Mouse (Mus musculus) cortical plate, adult 2 months (tissue): ENCODE data around the gene St3gal5. TPM values are rescaled to one million over a fixed set of nuclear protein-coding genes. Genes with fewer than 3 reads are reported as not detected.

Experiments used
- H3K27ac ChIP-seq: fragments of 200-500 bp; 2 replicates; pipeline ENCODE4 v1.5.1; 2012; ENCODE audit warnings: low read length, control low read depth, inconsistent platforms; ENCODE audit not compliant: insufficient read depth
- H3K4me1 ChIP-seq: fragments of 200-500 bp; 2 replicates; pipeline ENCODE4 v1.6.1; 2011; ENCODE audit warnings: low read length; ENCODE audit not compliant: control insufficient read depth, insufficient read depth
- H3K4me3 ChIP-seq: fragments of 200-500 bp; 2 replicates; pipeline ENCODE4 v1.5.1; 2011; ENCODE audit warnings: mild to moderate bottlenecking, low read length, control low read depth; ENCODE audit not compliant: insufficient read depth
- CTCF ChIP-seq: fragments of 200-500 bp; IDR thresholded peaks from 2 replicates; pipeline ENCODE4 v1.5.1; 2011; ENCODE audit warnings: mild to moderate bottlenecking, control low read depth, low read length; ENCODE audit not compliant: insufficient read depth; ENCODE audit errors: extremely low read depth
- POLR2A ChIP-seq: fragments of 200-500 bp; IDR thresholded peaks from 2 replicates; pipeline ENCODE4 v1.6.1; 2011; ENCODE audit warnings: mild to moderate bottlenecking, low read length, control low read depth; ENCODE audit not compliant: insufficient read depth; ENCODE audit errors: extremely low read depth
- polyA plus RNA-seq: library from polyadenylated mRNA; depleted of rRNA; stranded (reverse); fragments of >200 nt; gene quantifications from 2 replicates; pipeline ENCODE4 v1.2.3, GENCODE M21; 2012

Gene St3gal5
- polyA plus RNA-seq, 1 experiment, result 126 TPM

DNA sequence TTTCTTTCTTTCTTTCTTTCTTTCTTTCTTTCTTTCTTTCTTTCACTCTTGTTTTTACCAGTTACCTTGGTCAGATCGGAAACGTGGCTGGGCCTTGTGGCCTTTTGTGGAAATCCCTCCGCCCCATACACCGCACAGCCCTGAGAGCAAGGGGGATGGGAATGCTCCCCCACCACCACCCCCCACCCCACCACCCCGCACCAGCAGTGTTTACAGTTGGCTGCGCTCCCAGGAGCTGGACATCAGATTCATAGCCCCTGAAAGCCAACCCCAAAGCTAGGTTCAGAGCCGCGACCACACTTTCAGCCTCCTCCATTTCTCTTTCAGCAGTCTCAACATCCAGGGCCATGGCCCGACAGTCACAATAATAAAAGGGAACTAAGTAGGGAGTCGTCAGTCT is 31.4 kb upstream of the St3gal5 start:
- Histone ChIP-seq H3K4me1 (no peaks in the 10 kb centered on the region), H3K4me3 (no peak overlapping the region), H3K27ac (no peak overlapping the region)
- TF ChIP-seq CTCF, result no peak
- no peak for TF ChIP-seq POLR2A

GRCm38 (mm10) chr6:72068436-72068835 is 29.0 kb upstream of the St3gal5 start:
- Histone ChIP-seq H3K4me1 (no peaks in the 10 kb centered on the region), H3K4me3 (no peak overlapping the region), H3K27ac (no peak overlapping the region)
- TF ChIP-seq CTCF (no peak), POLR2A (no peak)

- H3K4me1 ChIP-seq, result peaks cover 2% of the 10 kb centered on the region; the same call in 1 of the 2 replicates
- TF ChIP-seq CTCF (no peak), POLR2A (no peak)
- H3K27ac ChIP-seq, result no peak overlapping the region
- H3K4me3 ChIP-seq, result no peak overlapping the region
Observed at GRCm38 (mm10) chr6:72071281-72071870, 26.0 kb upstream of the St3gal5 start.

GRCm38 (mm10) chr6:72073781-72074180 is 23.6 kb upstream of the St3gal5 start:
- H3K27ac ChIP-seq, result no peak overlapping the region
- no peak overlapping the region for H3K4me3 ChIP-seq
- peaks cover 2% of the 10 kb centered on the region; the same call in 1 of the 2 replicates for H3K4me1 ChIP-seq
- TF ChIP-seq CTCF (no peak), POLR2A (no peak)

- peaks cover 2% of the 10 kb centered on the region; the same call in 1 of the 2 replicates for H3K4me1 ChIP-seq
- H3K27ac ChIP-seq, result no peak overlapping the region
- TF ChIP-seq CTCF, result no peak
- no peak for TF ChIP-seq POLR2A
- no peak overlapping the region for H3K4me3 ChIP-seq
Observed at GRCm38 (mm10) chr6:72076512-72076911, 20.9 kb upstream of the St3gal5 start.

DNA sequence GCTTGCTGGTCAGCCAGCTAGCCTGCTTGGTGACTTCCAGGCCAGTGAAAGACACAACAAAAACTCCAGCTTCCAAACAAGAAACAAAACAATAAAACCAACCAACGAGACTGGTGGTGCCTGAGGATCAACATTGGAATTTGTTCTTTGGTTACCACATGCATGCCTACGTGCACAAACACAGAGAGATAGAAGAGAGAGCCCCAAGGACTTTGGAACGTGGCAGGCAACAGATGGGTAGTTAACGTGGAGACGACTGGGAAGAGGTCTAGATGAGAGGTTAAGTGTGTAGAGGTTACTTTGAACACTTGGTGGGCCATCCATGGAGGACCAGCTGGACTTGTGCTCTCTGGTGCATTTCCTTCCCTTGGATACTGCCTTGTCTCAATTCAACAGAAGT is 19.2 kb upstream of the St3gal5 start:
- no peak for TF ChIP-seq CTCF
- no peak for TF ChIP-seq POLR2A
- Histone ChIP-seq H3K4me3 (no peak overlapping the region), H3K27ac (no peak overlapping the region), H3K4me1 (peaks cover 2% of the 10 kb centered on the region; the same call in 1 of the 2 replicates)

DNA sequence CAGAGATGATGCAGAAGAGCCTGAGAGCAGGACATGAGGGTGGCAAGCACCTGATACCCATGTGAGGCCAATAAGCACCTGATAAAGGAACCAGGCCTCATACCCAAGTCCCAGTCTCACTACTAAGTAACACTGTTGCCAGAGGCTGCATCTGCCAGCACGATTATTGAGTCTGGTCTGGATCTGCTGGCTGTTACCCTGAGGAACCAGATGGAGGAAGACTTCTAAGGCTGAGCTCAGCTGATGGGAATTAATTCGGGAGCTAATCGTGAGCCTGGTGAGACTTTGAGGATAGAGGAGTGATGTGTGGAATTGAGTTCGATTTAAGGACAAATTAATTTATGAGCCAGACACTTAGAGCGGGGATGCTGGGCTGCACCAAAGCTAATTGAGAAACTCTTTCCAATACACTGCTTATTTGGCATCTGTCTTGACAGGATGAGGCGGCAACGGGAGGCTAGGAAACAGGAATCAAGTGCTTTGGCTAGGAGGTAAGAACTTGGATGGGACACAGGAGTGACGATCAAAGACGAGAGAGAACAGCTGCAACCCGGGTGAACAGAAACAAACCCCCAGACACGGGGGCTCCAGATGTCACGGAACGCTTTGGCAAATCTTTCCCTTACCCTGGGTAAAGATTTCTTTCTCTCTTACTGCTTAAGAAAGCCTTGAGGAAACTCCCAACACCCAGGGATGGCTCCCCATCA is 15.9 kb upstream of the St3gal5 start:
- no peak overlapping the region for H3K27ac ChIP-seq
- H3K4me1 ChIP-seq, result no peaks in the 10 kb centered on the region
- no peak overlapping the region for H3K4me3 ChIP-seq
- TF ChIP-seq CTCF, result no peak
- TF ChIP-seq POLR2A, result no peak

- Histone ChIP-seq H3K4me1 (no peaks in the 10 kb centered on the region), H3K27ac (no peak overlapping the region), H3K4me3 (no peak overlapping the region)
- no peak for TF ChIP-seq POLR2A
- no peak for TF ChIP-seq CTCF
Observed at GRCm38 (mm10) chr6:72087402-72087801, 10.0 kb upstream of the St3gal5 start.

DNA sequence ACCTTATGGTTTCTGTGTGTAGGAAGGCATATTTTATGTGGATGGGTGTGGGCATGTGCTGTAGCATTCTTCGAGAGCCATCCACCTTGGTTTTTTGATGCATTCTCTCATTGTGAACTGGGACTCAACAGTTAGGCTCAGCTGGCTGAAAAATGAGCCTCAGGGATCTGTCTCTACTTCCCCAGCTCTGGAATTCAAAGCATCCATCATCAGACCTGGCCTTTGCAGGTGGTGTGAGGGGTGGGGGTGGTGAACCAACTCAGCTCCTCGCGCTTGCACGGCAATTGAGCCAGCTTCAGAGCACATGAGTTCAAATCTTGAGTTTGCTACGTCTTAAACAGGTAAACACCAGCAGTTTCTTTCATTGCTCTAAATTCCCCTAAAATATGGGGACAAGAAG is 7.5 kb upstream of the St3gal5 start:
- TF ChIP-seq CTCF (no peak), POLR2A (no peak)
- no peak overlapping the region for H3K27ac ChIP-seq
- H3K4me1 ChIP-seq, result 0 out of 2 replicates have a peak, but pooled peaks cover 2% of the 10 kb centered on the region
- no peak overlapping the region for H3K4me3 ChIP-seq

DNA sequence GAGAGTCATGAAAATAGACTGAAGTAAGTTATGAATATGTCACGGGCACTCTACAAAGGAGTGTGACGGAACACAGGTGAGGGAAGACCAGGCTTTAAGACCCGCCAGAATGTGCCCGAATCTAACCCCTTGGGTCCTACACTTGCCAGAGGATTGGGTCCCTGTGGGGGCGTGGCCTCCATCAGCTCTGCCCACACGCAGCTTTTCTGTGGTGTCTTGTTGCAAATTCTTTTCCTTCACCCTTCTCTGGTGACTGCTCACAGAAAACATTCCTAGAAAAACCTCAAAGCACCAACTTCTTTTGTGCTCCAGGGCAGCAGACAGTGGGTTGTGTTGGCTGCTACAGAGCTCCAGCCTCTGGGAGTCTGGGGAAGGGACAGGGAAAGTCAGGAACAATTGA is 6.4 kb upstream of the St3gal5 start:
- no peak for TF ChIP-seq POLR2A
- no peak for TF ChIP-seq CTCF
- peaks cover 3% of the 10 kb centered on the region; the same call in 1 of the 2 replicates for H3K4me1 ChIP-seq
- no peak overlapping the region for H3K27ac ChIP-seq
- H3K4me3 ChIP-seq, result no peak overlapping the region
